Mouse (Mus musculus) olfactory bulb, adult 2 months (tissue): Measurements from ENCODE around the gene Ap5s1. TPM values are rescaled to one million over a fixed set of nuclear protein-coding genes. Genes with fewer than 3 reads are reported as not detected.
"Not testable (repeated sequence)": the region's sequence is repeated elsewhere in the genome, so short reads cannot be mapped to it uniquely, and the experiment has no call there.

ENCODE experiments used
- H3K27ac ChIP-seq: fragments of 200-500 bp; 2 replicates; pipeline ENCODE4 v1.5.1; 2012; ENCODE audit warnings: low read depth, low read length; ENCODE audit not compliant: insufficient read depth
- H3K4me1 ChIP-seq: fragments of 200-500 bp; 2 replicates; pipeline ENCODE4 v1.6.1; 2012; ENCODE audit warnings: low read length; ENCODE audit not compliant: control insufficient read depth, insufficient read depth
- H3K4me3 ChIP-seq: fragments of 200-500 bp; 2 replicates; pipeline ENCODE4 v1.5.1; 2012; ENCODE audit warnings: mild to moderate bottlenecking, low read depth, low read length, moderate library complexity; ENCODE audit not compliant: insufficient read depth
- CTCF ChIP-seq: fragments of 200-500 bp; IDR thresholded peaks from 2 replicates; pipeline ENCODE4 v1.5.1; 2012; ENCODE audit warnings: low read depth, mild to moderate bottlenecking, low read length, moderate library complexity; ENCODE audit not compliant: insufficient read depth
- POLR2A ChIP-seq: fragments of 200-500 bp; IDR thresholded peaks from 2 replicates; pipeline ENCODE4 v1.6.1; 2012; ENCODE audit warnings: mild to moderate bottlenecking, low read depth, low read length, moderate library complexity; ENCODE audit not compliant: insufficient read depth
- WGBS: fragments of 180-500 bp; shearing (Covaris S2); methylation state at CpG from one replicate; pipeline ENCODE4 v1.1.7; 2018; 5-methylcytosine and 5-hydroxymethylcytosine counted together
- polyA plus RNA-seq: library from polyadenylated mRNA; stranded (reverse); fragments of >200 nt; gene quantifications from 2 replicates; pipeline ENCODE4 v1.2.4, GENCODE M21; 2012; ENCODE audit warnings: low replicate concordance; ENCODE audit not compliant: missing spikeins, insufficient read depth, insufficient read length

Gene Ap5s1
- polyA plus RNA-seq, 1 experiment, result not detected

- H3K27ac ChIP-seq, result no peak overlapping the region
- no peak for TF ChIP-seq POLR2A
- TF ChIP-seq CTCF, result no peak
- WGBS, result 82% methylated on average over 7 of the region's 7 CpGs
- H3K4me1 ChIP-seq, result peaks cover 19% of the 10 kb centered on the region
- H3K4me3 ChIP-seq, result no peak overlapping the region
Observed at GRCm38 (mm10) chr2:131213773-131214172, 6.9 kb downstream of the Ap5s1 start.

GRCm38 (mm10) chr2:131215941-131216858 lies 9.3 kb downstream of the Ap5s1 start:
- TF ChIP-seq CTCF (no peak), POLR2A (no peak)
- 74% methylated on average over 7 of the region's 7 CpGs for WGBS
- Histone ChIP-seq H3K4me3 (no peak overlapping the region), H3K27ac (no peak overlapping the region), H3K4me1 (peaks cover 17% of the 10 kb centered on the region)

GRCm38 (mm10) chr2:131220030-131220429 lies 13.2 kb downstream of the Ap5s1 start:
- 65% methylated on average over 4 of the region's 4 CpGs for WGBS
- no peak overlapping the region for H3K4me3 ChIP-seq
- TF ChIP-seq POLR2A, result no peak
- TF ChIP-seq CTCF, result no peak
- no peaks in the 10 kb centered on the region for H3K4me1 ChIP-seq
- H3K27ac ChIP-seq, result no peak overlapping the region

- Histone ChIP-seq H3K4me1 (no peaks in the 10 kb centered on the region), H3K4me3 (no peak overlapping the region), H3K27ac (no peak overlapping the region)
- 78% methylated on average over 3 of the region's 3 CpGs for WGBS
- no peak for TF ChIP-seq CTCF
- TF ChIP-seq POLR2A, result no peak
Observed at GRCm38 (mm10) chr2:131221853-131222515, 15.1 kb downstream of the Ap5s1 start.

GRCm38 (mm10) chr2:131222562-131222961 lies 15.7 kb downstream of the Ap5s1 start:
- TF ChIP-seq POLR2A (no peak), CTCF (no peak)
- WGBS, result 19% methylated on average over 5 of the region's 5 CpGs
- no peaks in the 10 kb centered on the region for H3K4me1 ChIP-seq

GRCm38 (mm10) chr2:131223569-131223968 lies 16.7 kb downstream of the Ap5s1 start:
- WGBS, result 86% methylated on average over 1 of the region's 1 CpGs
- Histone ChIP-seq H3K4me1 (no peaks in the 10 kb centered on the region), H3K27ac (no peak overlapping the region), H3K4me3 (no peak overlapping the region)
- TF ChIP-seq POLR2A, result no peak
- no peak for TF ChIP-seq CTCF

More at GRCm38 (mm10) chr2:131222562-131222961, 15.7 kb downstream of the Ap5s1 start:
- H3K4me3 ChIP-seq, result no peak overlapping the region
- H3K27ac ChIP-seq, result no peak overlapping the region

- TF ChIP-seq POLR2A, result no peak
- no peak for TF ChIP-seq CTCF
- Histone ChIP-seq H3K4me3 (no peak overlapping the region), H3K27ac (no peak overlapping the region), H3K4me1 (no peaks in the 10 kb centered on the region)
- WGBS, result 63% methylated on average over 6 of the region's 6 CpGs
Observed at GRCm38 (mm10) chr2:131225178-131225577, 18.3 kb downstream of the Ap5s1 start.

GRCm38 (mm10) chr2:131226669-131227068 lies 19.8 kb downstream of the Ap5s1 start:
- not testable (repeated sequence) for H3K4me1 ChIP-seq, H3K27ac ChIP-seq, H3K4me3 ChIP-seq
- WGBS, result 85% methylated on average over 2 of the region's 2 CpGs

GRCm38 (mm10) chr2:131227243-131227642 lies 20.4 kb downstream of the Ap5s1 start:
- Histone ChIP-seq H3K27ac (no peak overlapping the region), H3K4me3 (no peak overlapping the region), H3K4me1 (no peaks in the 10 kb centered on the region)
- TF ChIP-seq CTCF (no peak), POLR2A (no peak)
- WGBS, result 92% methylated on average over 3 of the region's 3 CpGs
